Mouse (Mus musculus) splenic B cell, adult 2 months (primary cell): ENCODE results near the gene Adgrd1.

ENCODE experiments used
- DNase-seq: peaks from one replicate; pipeline ENCODE4 v3.0.0-alpha.2; 2011; ENCODE audit warnings: low read depth, low spot score
- H3K27me3 ChIP-seq: 2 replicates; pipeline ENCODE4 v1.6.1; 2012; ENCODE audit warnings: mild to moderate bottlenecking, low read length, moderate library complexity, mixed read lengths; ENCODE audit not compliant: control insufficient read depth, poor library complexity, insufficient read depth, severe bottlenecking
- H3K36me3 ChIP-seq: 2 replicates; pipeline ENCODE4 v1.6.1; 2012; ENCODE audit warnings: mild to moderate bottlenecking, low read length, moderate library complexity, mixed read lengths; ENCODE audit not compliant: control insufficient read depth, poor library complexity, insufficient read depth, severe bottlenecking

The Adgrd1 gene

GRCm38 (mm10) chr5:129182554-129182953, 86.0 kb downstream of the Adgrd1 start:
- H3K36me3 ChIP-seq, result no peaks in the 10 kb centered on the region
- no peaks in the 10 kb centered on the region for H3K27me3 ChIP-seq
- no peak for DNase-seq

DNA sequence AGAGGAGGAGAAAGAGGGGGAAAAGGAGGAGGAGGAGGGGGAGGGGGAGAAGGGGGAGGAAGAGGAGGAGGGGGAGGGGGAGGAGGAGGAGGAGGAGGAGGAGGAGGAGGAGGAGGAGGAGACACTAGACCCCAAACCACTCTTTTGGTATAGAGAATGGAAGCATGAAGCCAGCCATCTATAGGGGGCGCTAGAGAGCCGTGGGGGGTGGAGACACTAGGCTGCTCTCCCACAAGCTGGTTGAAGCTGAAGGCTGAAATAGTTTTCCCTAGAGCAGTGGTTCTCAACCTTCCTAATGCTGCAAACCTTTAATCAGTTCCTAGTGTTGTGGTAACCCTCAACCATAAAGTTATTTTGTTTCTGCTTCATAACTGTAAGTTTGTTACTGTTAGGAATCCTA, 89.7 kb downstream of the Adgrd1 start:
- peak; percentile 26 for DNase-seq
- no peaks in the 10 kb centered on the region for H3K36me3 ChIP-seq

DNA sequence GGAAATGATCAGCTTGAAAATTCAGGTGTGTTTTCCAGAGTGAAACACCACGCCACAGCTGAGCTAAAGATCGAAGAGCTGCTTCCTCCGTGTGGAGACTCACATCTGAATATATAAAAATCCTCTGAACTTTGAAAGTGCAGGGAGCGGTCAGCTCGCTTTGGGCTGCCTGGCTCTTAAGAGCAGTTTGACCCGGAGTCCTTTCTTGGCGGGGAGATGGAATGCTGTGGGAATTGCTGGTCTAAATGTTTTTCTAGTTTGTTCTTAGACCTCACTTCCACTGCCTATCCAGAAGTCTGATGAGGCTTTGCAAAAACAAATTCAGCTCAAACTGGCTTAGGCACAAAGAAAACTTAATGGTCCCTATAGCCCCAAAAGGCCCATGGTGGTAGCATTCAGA, 90.4 kb downstream of the Adgrd1 start:
- no peaks in the 10 kb centered on the region for H3K36me3 ChIP-seq
- no peaks in the 10 kb centered on the region for H3K27me3 ChIP-seq
- DNase-seq, result no peak

More for the DNA sequence above, 89.7 kb downstream of the Adgrd1 start:
- H3K27me3 ChIP-seq, result no peaks in the 10 kb centered on the region

DNA sequence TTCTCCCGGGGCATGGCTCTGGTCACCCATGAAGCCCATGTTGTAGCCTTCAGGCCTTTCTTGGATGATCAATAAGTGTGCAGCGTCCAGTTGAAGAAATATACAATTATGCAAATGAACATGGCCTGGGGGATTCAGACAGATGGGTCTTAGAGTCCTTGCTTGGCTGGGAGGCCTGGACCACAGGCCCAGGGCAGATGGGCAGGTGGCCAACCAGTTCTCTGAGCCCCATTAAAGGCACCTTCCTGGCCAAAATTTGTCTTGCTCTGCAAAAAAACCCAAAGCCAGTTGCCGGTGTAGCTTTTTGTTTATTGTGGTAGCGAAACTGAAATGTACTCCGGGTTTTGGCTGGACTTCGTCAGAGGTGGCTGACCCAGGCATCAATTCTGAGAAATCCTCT, 92.5 kb downstream of the Adgrd1 start:
- no peak for DNase-seq
- H3K36me3 ChIP-seq, result no peaks in the 10 kb centered on the region
- H3K27me3 ChIP-seq, result no peaks in the 10 kb centered on the region

GRCm38 (mm10) chr5:129190077-129190476, 93.5 kb downstream of the Adgrd1 start:
- no peaks in the 10 kb centered on the region for H3K27me3 ChIP-seq
- no peak for DNase-seq
- H3K36me3 ChIP-seq, result no peaks in the 10 kb centered on the region

GRCm38 (mm10) chr5:129196501-129196900, 100.0 kb downstream of the Adgrd1 start:
- DNase-seq, result no peak
- H3K36me3 ChIP-seq, result no peaks in the 10 kb centered on the region

DNA sequence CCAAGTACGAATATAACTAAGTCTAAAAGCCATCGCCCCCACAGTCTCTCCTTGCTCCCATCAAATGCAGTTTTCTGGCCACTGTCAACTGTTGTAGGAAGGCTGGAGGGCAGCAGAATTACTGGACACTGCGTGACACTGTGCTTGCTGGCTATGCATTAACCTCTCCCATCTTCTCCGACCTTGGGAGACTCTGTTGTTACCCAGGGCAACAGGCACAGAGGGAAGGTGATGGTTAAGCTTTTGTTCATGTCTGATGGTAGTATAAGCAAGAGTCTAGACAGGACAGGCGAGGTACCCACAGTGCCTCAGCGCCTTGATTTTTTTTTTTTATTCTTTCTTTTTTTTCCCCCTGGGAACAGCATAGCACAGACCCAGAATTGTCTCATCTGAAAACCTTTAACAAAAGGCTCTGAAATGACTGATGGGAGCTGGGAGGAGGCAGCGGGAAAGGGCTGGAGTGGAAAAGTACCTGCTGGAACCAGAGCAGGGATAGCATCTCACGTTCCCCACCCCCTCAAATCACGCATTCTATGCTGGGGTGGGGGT, 100.5 kb downstream of the Adgrd1 start:
- Histone ChIP-seq H3K27me3 (no peaks in the 10 kb centered on the region), H3K36me3 (no peaks in the 10 kb centered on the region)
- DNase-seq, result no peak

More at GRCm38 (mm10) chr5:129196501-129196900, 100.0 kb downstream of the Adgrd1 start:
- H3K27me3 ChIP-seq, result no peaks in the 10 kb centered on the region

- no peaks in the 10 kb centered on the region for H3K27me3 ChIP-seq
Measured at GRCm38 (mm10) chr5:129200132-129200531, 103.6 kb downstream of the Adgrd1 start.

DNA sequence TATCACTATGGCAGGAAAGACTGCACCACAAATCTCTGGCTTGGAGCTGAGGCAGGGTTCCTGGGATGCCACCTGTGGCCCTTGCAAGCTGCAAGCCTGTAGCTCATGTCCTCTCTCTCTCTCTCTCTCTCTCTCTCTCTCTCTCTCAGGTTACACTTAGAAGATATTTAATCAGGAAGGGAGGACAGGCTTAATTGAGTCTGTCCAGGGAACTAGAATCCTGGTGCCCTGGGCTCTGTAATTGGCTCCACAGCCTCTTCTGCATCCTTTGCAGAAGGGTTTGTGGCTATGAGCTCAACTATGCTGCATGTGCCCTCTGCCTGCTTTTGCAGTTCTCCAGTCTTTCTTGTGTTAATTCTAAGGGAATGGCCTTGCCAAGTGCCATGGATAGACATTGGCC, 111.7 kb downstream of the Adgrd1 start:
- Histone ChIP-seq H3K27me3 (no peaks in the 10 kb centered on the region), H3K36me3 (no peaks in the 10 kb centered on the region)
- DNase-seq, result no peak

More at GRCm38 (mm10) chr5:129200132-129200531, 103.6 kb downstream of the Adgrd1 start:
- no peak for DNase-seq
- H3K36me3 ChIP-seq, result no peaks in the 10 kb centered on the region

DNA sequence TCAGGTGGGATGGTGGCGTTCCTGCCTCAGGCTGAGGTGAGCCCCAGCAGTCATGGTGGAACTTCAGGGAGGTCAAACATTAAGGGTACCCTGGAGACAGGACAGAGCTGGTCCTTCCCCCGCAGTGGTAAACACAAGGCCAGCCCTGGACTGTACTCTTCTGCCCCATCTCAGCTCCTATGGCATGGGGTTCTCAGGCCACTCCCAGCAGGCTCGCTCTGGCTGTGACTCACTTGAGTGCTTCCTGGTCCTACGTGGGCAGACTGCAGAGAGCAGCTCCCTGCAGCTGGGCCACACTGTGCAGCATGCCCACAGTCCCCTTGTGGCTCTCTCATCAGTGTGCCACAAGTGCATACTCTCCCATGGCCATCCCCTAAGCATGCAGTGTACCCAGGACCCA, 112.3 kb downstream of the Adgrd1 start:
- DNase-seq, result no peak
- no peaks in the 10 kb centered on the region for H3K36me3 ChIP-seq
- H3K27me3 ChIP-seq, result no peaks in the 10 kb centered on the region

- H3K36me3 ChIP-seq, result no peaks in the 10 kb centered on the region
- DNase-seq, result no peak
- H3K27me3 ChIP-seq, result no peaks in the 10 kb centered on the region
Measured at GRCm38 (mm10) chr5:129211385-129212031, 115.0 kb downstream of the Adgrd1 start.

- H3K36me3 ChIP-seq, result no peaks in the 10 kb centered on the region
- H3K27me3 ChIP-seq, result no peaks in the 10 kb centered on the region
- no peak for DNase-seq
Measured at GRCm38 (mm10) chr5:129214023-129214422, 117.5 kb downstream of the Adgrd1 start.

GRCm38 (mm10) chr5:129216001-129216400, 119.5 kb downstream of the Adgrd1 start:
- no peaks in the 10 kb centered on the region for H3K27me3 ChIP-seq
- no peak for DNase-seq

DNA sequence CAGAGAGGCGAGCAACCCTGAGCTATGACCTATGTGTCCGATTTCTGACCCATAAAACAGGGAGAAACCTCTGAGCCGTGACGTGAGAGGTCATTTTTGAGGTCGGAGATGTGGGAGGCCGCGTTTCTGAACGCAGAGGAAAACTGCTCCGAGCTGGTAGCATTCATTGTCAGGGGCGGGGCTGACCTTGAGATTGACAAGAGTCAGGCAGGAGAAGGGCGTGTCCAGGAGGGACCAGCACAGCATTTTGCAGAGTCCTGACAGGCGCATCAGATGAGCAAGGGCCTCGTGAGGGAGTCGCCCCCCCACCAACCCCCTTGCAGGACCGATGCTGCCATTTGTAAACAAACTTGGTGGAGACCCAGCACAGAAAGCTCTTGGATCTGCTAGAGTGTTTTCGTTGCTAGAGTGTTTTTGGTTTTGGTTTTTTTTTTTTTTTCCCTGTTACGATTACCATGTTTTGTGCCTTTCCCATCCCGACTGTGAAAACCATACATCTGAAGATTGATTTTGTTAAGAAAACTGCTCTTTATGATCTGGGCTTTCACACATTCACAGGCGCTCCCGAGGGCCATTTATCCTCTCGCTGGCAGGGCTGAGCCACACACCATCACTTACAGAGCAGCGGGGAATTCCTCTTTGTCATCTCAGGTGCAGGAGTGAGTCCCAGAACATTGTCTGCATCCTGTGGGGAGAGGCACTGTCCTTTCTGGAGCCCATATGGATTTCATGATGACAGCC, 121.1 kb downstream of the Adgrd1 start:
- H3K27me3 ChIP-seq, result no peaks in the 10 kb centered on the region
- DNase-seq, result no peak

More at GRCm38 (mm10) chr5:129216001-129216400, 119.5 kb downstream of the Adgrd1 start:
- H3K36me3 ChIP-seq, result no peaks in the 10 kb centered on the region

GRCm38 (mm10) chr5:129218222-129218505, 121.6 kb downstream of the Adgrd1 start:
- no peak for DNase-seq
- H3K27me3 ChIP-seq, result no peaks in the 10 kb centered on the region
- H3K36me3 ChIP-seq, result no peaks in the 10 kb centered on the region

More for the DNA sequence above, 121.1 kb downstream of the Adgrd1 start:
- no peaks in the 10 kb centered on the region for H3K36me3 ChIP-seq
